Mouse (Mus musculus): ENCODE data around the gene Mepce. TPM values are rescaled to one million over a fixed set of nuclear protein-coding genes. Genes with fewer than 3 reads are reported as not detected.

Mepce gene
- total RNA-seq (2012; rRNA removed), result 49.1 and 58.7 TPM in 2 replicates
- 10 to 100 TPM in 1 of 2 experiments, not detected in 1; 74.2 TPM for polyA plus RNA-seq (2012; ENCODE audit: insufficient read depth in 1 of 2, insufficient read length in 2 of 2, low read depth in 1 of 2, low replicate concordance in 2 of 2, missing spikeins in 1 of 2)

DNA sequence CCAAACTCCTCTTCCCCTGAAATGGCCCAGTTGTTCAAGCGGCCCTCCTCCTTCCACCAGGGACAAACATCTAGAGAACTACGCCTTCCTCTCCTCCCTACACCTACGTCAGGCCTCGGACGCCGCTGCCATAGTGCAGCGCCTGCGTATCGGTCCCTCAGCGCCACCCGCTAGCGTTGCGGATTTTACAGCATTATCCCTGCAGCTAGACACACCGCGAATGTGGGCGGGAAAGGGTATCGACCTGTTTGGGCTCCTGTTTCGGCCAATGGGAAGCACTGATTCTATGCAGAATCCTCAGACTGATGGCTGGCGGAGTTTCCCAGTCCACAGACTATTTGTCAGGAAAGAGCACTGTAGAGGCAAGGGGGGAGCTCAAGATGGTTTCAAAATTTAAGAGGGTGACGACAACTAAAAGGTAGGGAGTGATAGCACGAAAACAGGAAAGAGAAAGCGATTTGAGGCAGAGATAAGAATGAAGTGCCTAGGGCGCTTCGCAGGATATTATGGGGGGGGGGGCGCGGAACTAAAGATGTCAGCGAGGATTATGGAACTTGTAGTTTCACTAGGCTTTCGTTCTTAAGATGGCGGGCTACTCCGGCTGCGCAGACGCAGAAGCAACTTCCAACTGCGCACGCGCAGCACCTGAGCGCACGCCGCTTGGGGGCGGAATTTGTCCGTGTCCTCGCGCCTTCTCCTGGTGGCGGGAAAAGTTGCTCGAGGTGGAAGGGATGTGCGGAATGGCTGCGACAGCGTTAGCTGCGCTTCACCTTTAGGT is at the start of gene Mepce, which contains the start of gene Zcwpw1:
Gene Mepce, minus strand, starts transcription at position 505 of the 778 bp plus-strand sequence.
Gene Zcwpw1, plus strand, starts transcription at position 648 of the 778 bp plus-strand sequence.
- peaks cover 0 to 15% of the 10 kb centered on the region in 2 experiments; a peak in 2 of 4 replicates for H3K36me3 ChIP-seq (ENCODE audit: control insufficient read depth in 1 of 2, insufficient read depth in 2 of 2, low read length in 2 of 2)
- no peaks in the 10 kb centered on the region for H3K27me3 ChIP-seq (ENCODE audit: control insufficient read depth in 1 of 2, insufficient read depth in 2 of 2, low read length in 2 of 2)
- H3K9ac ChIP-seq (ENCODE audit: control insufficient read depth, low read depth, low read length, poor library complexity, severe bottlenecking), result peak within 1 kb of the TSS; percentile 98
- peaks cover 37% of the 10 kb centered on the region for H3K79me2 ChIP-seq (ENCODE audit: control insufficient read depth, insufficient read depth, low read length, poor library complexity)
- H3K9me3 ChIP-seq (replicated peaks; ENCODE audit: insufficient read depth, low read length), result no peaks in the 10 kb centered on the region
- peak; percentile 97 for DNase-seq (ENCODE audit: low read depth, low spot score)
- H3K4me3 ChIP-seq (ENCODE audit: control insufficient read depth in 1 of 2, insufficient read depth in 1 of 2, low read depth in 2 of 2, low read length in 2 of 2), result peak within 1 kb of the TSS; percentile 73 to 88
- H3K27ac ChIP-seq (ENCODE audit: control insufficient read depth, low read depth, low read length), result peak within 1 kb of the TSS; percentile 98
- H3K4me1 ChIP-seq (ENCODE audit: control insufficient read depth in 1 of 2, insufficient read depth in 2 of 2, low read length in 2 of 2), result peaks cover 0 to 22% of the 10 kb centered on the region in 2 experiments; a peak in 2 of 4 replicates
- peak in 1 of 2 experiments; percentile 53; a peak in 2 of 4 replicates for TF ChIP-seq EP300 (IDR thresholded peaks at IDR 0.05; ENCODE audit: low read depth in 1 of 2, low read length in 2 of 2)
- no peak; the same call in none of the 2 replicates for TF ChIP-seq TCF12 (IDR thresholded peaks at IDR 0.05; ENCODE audit: low read depth, low read length)
- TF ChIP-seq SMC3 (IDR thresholded peaks at IDR 0.05; ENCODE audit: low read depth, low read length), result no peak
- peak; percentile 48 for TF ChIP-seq USF1 (IDR thresholded peaks at IDR 0.05; ENCODE audit: low read depth, low read length)
- TF ChIP-seq TAL1 (IDR thresholded peaks at IDR 0.05; ENCODE audit: low read length), result no peak
- TF ChIP-seq NRF1 (IDR thresholded peaks at IDR 0.05; ENCODE audit: insufficient read depth, low read depth, low read length, poor library complexity, severe bottlenecking), result peak; percentile 96
- peak; percentile 88 for TF ChIP-seq ETS1 (IDR thresholded peaks at IDR 0.05; ENCODE audit: low read depth, low read length)
- peak; percentile 48; the same call in 1 of the 2 replicates for TF ChIP-seq MXI1 (IDR thresholded peaks at IDR 0.05; ENCODE audit: low read depth, low read length)
- TF ChIP-seq MAX (IDR thresholded peaks at IDR 0.05; ENCODE audit: low read length), result peak; percentile 100
- TF ChIP-seq RAD21 (IDR thresholded peaks at IDR 0.05; ENCODE audit: low read depth, low read length), result peak; percentile 24; the same call in 1 of the 2 replicates
- peak; percentile 87 for TF ChIP-seq GATA1 (IDR thresholded peaks at IDR 0.05; ENCODE audit: low read depth, low read length)
- TF ChIP-seq ZMIZ1 (IDR thresholded peaks at IDR 0.05; ENCODE audit: low read depth, low read length), result no peak; the same call in none of the 2 replicates
- 0 out of 2 replicates have a peak, but pooled peaks have one; percentile 10 for TF ChIP-seq MEF2A (IDR thresholded peaks at IDR 0.05; ENCODE audit: extremely low read depth, insufficient replicate concordance, low read depth, low read length, poor library complexity, severe bottlenecking)
- no peak for TF ChIP-seq MYB (IDR thresholded peaks at IDR 0.05; ENCODE audit: low read depth, low read length)
- peak; percentile 64 to 69 for TF ChIP-seq POLR2A (IDR thresholded peaks at IDR 0.05; ENCODE audit: control insufficient read depth in 1 of 2, insufficient read depth in 1 of 2, low read depth in 1 of 2, low read length in 2 of 2, poor library complexity in 1 of 2)
- no peak for TF ChIP-seq GABPA (IDR thresholded peaks at IDR 0.05; ENCODE audit: low read depth, low read length)
- 0 out of 2 replicates have a peak, but pooled peaks have one; percentile 19 for TF ChIP-seq BHLHE40 (IDR thresholded peaks at IDR 0.05; ENCODE audit: borderline replicate concordance, low read depth, low read length)
- TF ChIP-seq ZKSCAN1 (IDR thresholded peaks at IDR 0.05; ENCODE audit: low read depth, low read length), result no peak
- peak; percentile 44 for TF ChIP-seq NELFE (IDR thresholded peaks at IDR 0.05; ENCODE audit: low read depth, low read length)
- peak; percentile 40; the same call in 1 of the 2 replicates for TF ChIP-seq TBP (IDR thresholded peaks at IDR 0.05; ENCODE audit: low read depth, low read length)
- TF ChIP-seq CTCF (IDR thresholded peaks at IDR 0.05 in 2 of 3, conservative IDR thresholded peaks at IDR 0.05 in 1 of 3; ENCODE audit: control insufficient read depth in 1 of 3, insufficient read depth in 1 of 3, low read depth in 2 of 3, low read length in 3 of 3, poor library complexity in 1 of 3, severe bottlenecking in 1 of 3), result peak in 2 of 3 experiments; percentile 53 to 63; a peak in 5 of 6 replicates
- TF ChIP-seq ZNF384 (IDR thresholded peaks at IDR 0.05; ENCODE audit: low read depth, low read length), result no peak
- peak; percentile 91 for TF ChIP-seq ELF1 (IDR thresholded peaks at IDR 0.05; ENCODE audit: low read depth, low read length)
- TF ChIP-seq POLR2AphosphoS5 (IDR thresholded peaks at IDR 0.05; ENCODE audit: borderline replicate concordance, low read depth, low read length), result no peak
- peak; percentile 96 for TF ChIP-seq MAZ (IDR thresholded peaks at IDR 0.05; ENCODE audit: low read depth, low read length)
- TF ChIP-seq USF2 (IDR thresholded peaks at IDR 0.05; ENCODE audit: borderline replicate concordance in 1 of 2, insufficient read depth in 1 of 2, low read depth in 1 of 2, low read length in 2 of 2), result no peak
- no peak; the same call in 1 of the 2 replicates for TF ChIP-seq CHD2 (IDR thresholded peaks at IDR 0.05; ENCODE audit: low read length)
- no peak for TF ChIP-seq MAFK (IDR thresholded peaks at IDR 0.05; ENCODE audit: borderline replicate concordance, low read depth, low read length)
- peak; percentile 90 for TF ChIP-seq MYC (IDR thresholded peaks at IDR 0.05; ENCODE audit: low read depth, low read length)
- no peak for TF ChIP-seq JUND (IDR thresholded peaks at IDR 0.05; ENCODE audit: low read depth, low read length)
- TF ChIP-seq POLR2AphosphoS2 (IDR thresholded peaks at IDR 0.05; ENCODE audit: low read length), result no peak
- TF ChIP-seq SIN3A (IDR thresholded peaks at IDR 0.05; ENCODE audit: low read length), result peak; percentile 91; the same call in 1 of the 2 replicates
- TF ChIP-seq HCFC1 (IDR thresholded peaks at IDR 0.05; ENCODE audit: low read depth, low read length), result peak; percentile 98
- no peak; the same call in 1 of the 2 replicates for TF ChIP-seq ZC3H11A (IDR thresholded peaks at IDR 0.05; ENCODE audit: low read depth, low read length)

Measured in MEL (cell line).